Mouse (Mus musculus): ENCODE measurements around the gene Arhgdia. TPM values are rescaled to one million over a fixed set of nuclear protein-coding genes. Genes with fewer than 3 reads are reported as not detected.

Gene Arhgdia
- total RNA-seq, 2 experiments from 2014 or later: 310 to 324 TPM

DNA sequence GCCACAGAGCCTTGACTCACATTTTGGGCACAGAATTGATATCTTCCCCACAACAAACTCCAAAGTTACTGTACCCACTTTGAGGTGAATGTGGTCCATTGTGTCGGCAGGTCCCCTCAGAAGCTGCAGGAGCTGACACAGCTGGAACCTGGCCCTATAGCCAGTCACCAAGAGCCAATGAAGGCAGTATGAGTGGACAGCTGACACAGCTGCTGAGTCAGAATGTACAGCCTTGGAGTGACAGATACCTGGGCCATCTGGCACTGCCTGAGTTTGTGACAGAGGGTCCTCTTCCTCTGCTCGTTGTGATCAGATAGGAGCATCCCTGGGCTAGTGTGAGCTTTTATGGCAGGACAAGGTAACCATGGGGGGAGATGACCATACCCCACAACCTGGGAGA is 26.2 kb downstream of the Arhgdia start:
- DNase-seq (ENCODE audit: low spot score in 2 of 2): no peak

DNA sequence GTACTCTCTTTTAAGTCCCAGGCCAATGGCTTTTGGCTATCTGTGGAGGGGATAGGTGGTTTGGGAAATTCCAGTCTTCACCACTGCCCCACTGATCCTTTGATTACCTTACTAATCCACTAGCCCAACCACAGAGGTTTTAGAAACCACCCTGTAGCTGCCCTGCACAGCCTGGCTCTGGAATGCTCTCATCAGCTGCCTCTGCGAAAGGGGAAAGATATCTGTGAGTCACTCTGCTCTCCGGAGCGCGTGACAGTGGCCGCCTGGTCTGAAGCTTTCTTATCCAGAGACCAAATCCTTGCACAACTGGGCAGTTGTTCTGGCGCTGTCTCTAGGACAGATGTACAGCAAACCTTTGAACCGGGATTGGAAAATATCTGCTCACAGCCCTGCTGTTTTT is 26.6 kb downstream of the Arhgdia start:
- no peak for DNase-seq (ENCODE audit: low spot score in 2 of 2)

DNA sequence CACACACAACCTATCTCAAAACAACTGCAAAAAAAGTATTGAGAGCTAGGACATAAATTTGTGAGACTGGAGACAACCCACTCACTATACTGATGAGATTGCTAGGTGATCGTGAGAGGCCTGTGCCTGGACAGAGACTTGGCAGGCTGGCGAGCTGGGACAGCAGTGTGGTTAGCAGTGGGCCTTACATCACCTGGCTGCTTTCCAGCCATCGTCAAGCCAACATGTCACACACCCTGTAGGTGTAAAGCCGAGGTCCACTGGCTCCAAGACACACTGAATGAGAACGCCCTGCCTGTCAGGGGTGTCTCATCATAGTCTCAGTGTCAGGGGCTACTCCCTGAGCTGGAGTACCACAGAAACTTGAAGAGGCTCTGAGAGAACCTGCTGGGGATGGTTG is 28.7 kb downstream of the Arhgdia start:
- DNase-seq (ENCODE audit: low spot score in 2 of 2): no peak

DNA sequence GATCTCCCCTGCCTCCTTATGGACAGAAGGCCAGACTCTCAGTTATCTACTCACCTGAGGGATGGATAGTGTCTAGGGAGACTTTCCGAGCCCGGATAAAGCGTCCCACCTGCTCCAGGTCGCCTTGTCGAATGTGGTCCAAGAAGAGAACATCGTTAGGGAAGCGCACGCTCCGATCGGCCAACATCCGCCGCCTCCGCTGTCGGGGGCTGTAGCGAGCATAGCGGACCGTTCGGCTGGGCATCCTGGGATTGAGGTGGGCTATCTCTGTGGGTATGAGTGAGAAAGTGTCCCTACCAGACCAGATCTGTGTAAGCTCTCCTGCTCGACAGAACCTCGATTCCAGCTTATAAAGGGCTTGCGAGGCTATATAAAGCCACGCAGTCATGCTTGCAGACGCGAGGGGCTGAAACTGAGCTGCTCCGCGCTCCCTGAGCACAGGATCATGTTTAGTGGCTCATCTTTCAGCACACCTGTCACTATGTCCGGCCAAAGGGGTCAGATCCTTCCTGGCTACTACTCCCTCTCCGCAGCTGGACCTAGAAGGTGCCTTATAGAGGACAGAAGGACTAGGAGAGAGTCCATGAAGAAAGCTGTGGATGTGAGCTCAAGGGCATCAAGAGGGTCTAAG is 30.5 kb downstream of the Arhgdia start, which contains the start of gene Ppp1r27:
Ppp1r27 (minus strand) TSS at position 323 of the 631 bp plus-strand sequence.
- no peak for DNase-seq (ENCODE audit: low spot score in 2 of 2)

DNA sequence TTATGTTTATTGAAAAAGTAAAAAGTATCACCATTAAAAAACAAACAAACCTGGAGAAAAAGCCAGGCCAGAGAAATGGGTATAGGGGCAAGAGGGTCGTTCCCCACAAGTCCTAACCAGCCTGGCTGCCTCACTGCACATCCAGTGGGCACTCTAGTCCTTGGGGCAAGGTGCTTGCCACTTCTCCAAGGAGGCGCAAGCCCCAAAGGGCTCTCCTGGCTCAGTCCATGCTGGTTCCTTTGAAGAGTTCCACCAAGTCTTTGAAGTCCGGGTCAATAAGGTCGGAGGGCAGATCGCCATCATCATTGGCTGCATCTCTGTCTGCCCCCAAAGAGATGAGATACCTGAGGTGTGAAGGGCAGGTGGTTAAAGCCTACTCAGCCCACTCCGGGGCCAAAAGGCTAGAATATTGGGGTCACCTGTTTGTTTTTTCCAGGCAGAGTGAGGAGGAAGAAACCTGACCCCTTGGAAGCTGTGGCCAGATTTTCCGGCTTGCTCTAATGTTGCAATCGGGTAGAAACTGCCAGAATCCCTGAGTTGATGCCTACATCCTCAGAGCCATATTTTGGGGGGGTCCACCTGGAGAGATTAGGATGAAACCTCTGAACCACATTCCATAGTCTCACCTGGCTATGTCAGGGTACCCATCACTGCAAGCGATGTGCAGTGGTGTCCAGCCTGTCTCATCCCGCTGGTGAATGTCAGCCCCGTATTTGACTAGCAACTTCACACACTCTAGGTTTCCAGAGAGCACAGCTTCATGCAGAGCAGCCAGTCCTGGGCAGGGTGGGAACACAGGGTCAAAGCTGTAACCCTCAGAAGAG is 31.2 kb downstream of the Arhgdia start:
- no peak for DNase-seq (ENCODE audit: low spot score in 2 of 2)

DNA sequence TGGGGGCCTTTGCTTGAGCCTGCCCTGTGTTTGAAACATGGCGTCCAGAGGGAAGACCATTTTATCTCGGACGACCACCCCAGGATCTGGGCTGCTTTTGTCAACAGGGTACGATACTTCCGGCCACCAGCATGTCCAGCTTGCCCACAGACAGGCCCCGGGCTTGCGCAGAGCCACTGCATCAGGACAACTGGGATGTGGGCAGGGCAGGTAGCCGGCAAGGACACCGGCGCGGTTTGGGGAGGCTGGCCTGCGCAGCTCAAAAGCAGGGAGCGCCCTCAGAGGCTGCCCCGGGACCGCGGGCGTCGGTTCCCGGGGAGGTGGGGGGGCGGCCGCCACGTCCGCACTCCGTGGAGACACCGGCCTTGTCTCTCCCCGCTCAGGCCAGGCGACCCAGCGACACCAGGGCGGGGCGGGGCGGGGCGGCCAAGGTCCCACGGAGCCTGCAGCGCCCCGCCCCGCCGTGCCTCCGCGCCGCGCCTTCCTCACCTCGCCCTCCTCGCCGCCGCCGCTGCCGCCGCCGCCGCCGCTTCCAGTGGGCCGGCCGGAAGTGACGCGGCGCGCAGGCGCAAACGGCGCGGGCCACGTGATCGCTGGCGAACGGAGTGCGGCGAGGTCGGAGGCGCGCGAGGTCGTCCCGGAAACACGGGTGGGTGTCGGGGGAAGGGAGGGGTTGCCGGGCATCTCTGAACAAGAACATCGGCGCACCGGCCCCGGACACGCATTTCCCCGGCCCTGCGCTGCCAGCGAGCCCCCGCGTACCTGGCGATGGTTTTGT is 32.1 kb downstream of the Arhgdia start, which contains the start of gene Mcrip1:
Mcrip1 (minus strand) TSS at position 560 of the 778 bp plus-strand sequence.
- DNase-seq (ENCODE audit: low spot score in 2 of 2): peak; percentile 95 to 96

DNA sequence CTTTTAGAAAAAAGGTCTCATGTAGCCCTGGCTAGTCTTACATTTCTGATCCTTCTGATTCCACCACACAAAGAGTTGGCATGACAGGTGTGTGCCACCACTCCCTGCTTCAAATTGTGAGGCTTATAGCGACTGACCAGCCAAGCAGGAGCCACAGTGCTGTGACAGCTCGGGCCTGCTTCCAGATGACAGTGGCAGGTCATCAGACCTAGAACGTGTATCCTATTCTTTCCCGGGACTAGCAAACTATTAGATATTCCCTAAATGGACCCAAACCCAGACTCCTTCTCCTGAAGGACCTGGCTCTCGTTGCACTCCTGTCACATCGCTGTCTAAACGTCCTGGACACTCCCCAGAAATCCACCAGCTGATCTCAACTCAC is 32.6 kb downstream of the Arhgdia start:
- no peak for DNase-seq (ENCODE audit: low spot score in 2 of 2)

DNA sequence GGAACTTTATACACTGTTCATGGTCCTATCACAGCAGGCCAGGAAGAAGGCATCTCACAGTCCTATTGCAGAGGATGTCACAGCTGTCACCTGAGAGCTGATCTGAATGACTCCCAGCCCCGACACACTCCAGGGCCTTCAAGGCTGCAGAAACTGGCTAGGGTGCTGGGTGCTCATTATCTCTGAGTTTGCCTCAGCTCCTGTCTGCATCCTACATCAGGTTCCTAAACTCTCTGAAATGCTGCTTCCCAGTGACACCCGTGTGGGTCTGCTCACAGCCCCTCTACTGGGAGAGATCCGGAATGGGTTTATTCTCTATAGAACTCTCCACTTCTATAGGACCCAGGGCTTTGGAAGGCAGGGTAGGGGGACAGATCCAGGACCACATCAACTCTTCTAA is 33.2 kb downstream of the Arhgdia start:
- no peak for DNase-seq (ENCODE audit: low spot score in 2 of 2)

DNA sequence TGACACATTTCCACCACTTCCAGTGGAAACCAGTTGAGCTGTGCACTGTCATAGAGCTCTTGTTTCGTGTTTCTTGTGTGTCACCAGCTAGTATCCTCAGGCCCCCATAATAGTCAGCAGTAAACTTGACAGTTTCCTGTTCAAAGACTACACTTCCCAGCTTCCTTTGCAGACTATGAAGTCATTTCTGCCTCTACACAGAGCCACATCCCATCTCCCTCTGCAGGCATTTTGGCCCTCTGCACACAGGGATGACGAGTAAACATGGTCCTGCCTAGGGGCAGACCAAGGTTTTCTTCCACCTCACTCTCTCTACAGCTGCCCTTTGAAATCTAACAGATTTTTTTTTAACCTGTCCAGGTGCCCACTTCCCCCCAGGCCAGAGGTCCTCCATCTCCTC is 34.0 kb downstream of the Arhgdia start:
- DNase-seq (ENCODE audit: low spot score in 2 of 2): no peak

DNA sequence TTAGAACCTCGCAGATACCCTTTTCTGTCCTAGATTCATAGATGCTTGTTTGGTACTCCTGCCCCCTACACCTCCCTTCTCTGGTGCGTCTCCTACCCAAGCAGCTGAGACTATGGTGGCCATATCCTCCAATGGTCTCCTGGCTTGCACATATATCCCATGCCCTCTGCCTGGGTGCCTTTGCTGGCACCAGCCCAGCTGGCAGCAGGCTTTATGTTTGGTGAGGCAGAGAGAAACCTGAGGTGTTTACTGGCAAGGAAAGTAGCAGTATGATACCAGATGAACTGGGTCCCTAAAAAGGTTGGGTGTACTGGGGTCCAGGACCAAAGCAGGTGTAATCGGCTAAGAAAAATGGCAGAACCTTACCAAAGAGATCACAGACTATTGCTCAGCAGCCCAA is 35.5 kb downstream of the Arhgdia start:
- no peak for DNase-seq (ENCODE audit: low spot score in 2 of 2)

DNA sequence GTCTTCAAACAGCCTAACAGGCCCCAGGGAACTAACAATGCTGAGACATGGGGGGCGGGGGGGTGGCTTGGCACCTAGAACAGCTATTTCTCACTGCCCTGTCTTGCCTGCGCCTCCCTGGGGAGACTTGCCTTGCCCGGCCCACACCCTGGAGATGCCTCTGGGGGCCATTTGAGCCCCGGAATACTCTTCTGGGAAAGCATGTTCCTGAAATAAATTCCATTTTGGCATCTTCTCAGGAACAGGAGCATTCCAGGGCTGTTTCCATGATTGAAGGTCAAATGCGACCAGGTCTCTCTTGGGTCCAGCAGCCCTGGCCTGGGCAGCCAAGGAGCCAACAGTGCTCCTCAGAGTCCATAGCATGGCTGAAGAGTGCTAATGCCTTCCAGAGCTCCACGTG is 39.0 kb downstream of the Arhgdia start:
- no peak for DNase-seq (ENCODE audit: low spot score in 2 of 2)

DNA sequence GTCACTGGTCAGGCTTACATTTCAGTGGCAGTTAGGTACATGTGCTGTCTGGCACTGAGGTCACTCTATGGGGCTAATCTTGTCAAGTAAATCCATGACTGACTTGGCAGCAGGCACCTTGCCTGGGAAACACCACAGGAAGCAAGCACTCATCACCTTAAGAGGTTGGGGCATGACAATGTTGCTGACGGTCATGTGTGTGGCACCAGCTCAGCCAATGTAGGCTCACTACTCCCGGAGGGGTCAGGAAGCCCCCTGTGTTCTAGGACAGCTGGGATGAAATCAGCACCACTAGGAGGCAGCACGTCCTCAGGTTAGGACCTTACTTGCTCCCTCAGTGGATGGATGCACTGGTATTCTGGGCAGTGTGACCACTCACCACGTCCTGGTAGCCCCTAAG is 39.5 kb downstream of the Arhgdia start:
- no peak for DNase-seq (ENCODE audit: low spot score in 2 of 2)

DNA sequence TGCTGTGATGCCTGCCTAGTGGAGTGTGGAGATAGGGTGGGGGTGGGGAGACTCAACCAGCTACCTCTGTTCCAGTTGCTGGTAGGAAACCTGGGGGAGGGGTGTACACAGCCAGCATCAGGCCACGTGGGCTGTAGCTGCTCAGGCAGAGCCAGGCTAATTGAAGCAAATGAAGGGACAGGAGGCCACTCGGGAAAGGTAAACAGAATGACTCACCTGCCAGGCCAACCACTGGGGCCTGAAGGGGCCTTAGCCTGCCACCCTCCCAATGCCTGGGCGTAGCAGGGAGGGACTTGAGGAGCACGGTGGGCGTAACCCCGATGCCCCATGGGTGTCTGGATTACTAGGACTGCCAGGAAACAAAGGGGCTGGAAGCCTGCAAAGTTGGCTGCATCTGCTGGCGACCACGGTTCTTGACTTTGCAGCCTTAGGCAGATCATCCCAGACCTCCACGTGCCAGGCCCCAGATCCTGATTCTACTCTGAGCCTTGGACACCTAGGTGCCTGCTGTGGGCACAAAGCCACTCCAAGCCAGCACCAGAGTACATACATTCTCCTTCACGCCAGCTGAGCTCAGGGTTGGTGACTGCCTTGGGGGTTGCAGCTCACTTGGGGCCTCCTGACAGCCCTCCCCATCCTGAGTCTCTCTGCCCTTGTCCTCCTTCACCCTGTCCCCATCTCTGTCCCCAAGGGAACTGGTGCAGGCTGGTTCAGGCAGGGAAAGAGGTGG is 42.0 kb downstream of the Arhgdia start:
- DNase-seq (ENCODE audit: low spot score in 2 of 2): no peak

DNA sequence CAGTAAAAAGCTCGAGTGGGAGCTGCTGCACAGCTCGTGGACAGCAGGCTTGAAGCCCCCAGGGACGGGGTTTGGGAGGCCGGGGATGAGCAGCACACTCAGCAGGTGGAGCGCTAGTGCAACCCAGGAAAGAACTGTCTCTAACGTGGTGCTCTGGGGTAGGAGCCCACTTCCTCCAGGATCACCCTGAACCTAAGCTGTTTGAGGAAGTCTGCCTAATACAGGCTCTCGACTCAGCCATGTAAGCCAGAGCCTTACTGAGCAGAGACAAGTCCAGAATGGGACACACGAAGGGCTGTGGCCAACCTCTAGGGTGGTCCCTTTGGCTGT is 42.5 kb downstream of the Arhgdia start:
- DNase-seq (ENCODE audit: low spot score in 2 of 2): no peak

DNA sequence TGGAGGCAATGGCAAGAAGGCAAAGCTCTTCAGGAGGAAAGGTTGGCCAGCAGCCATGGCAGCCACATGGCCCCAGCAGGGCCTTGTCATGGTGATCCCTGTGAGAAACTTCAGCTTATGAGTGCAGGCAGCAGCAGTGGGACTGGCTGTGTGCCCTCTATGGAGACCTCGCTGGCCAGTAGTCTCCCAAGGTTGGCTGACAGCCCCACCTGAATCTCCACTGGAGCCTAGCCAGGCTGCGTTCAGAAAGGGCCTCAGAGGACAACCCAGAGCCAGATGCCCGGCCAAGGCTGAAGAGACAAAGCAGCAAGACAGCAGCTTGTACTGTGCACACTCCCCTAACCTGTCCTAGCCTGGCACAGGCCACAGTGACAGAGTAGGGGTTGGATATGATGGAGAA is 42.9 kb downstream of the Arhgdia start:
- no peak for DNase-seq (ENCODE audit: low spot score in 2 of 2)

DNA sequence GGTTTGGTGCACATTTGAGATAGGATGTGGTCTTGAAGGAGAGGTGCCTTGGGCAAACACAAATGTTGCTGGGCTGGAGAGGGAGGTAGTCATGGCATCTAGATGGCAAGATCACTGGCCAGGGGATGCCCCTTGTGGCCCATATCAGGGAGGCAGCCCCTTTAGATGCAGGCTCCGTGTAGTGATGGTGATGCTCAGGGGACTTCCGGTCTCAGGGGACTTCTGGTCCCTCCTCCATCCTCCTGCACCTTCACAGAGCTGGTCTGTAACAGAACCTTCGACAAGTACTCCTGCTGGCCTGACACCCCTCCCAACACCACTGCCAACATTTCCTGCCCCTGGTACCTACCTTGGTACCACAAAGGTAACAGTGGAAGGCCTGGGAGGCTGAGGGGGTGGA is 45.6 kb downstream of the Arhgdia start:
- DNase-seq (ENCODE audit: low spot score in 2 of 2): no peak

DNA sequence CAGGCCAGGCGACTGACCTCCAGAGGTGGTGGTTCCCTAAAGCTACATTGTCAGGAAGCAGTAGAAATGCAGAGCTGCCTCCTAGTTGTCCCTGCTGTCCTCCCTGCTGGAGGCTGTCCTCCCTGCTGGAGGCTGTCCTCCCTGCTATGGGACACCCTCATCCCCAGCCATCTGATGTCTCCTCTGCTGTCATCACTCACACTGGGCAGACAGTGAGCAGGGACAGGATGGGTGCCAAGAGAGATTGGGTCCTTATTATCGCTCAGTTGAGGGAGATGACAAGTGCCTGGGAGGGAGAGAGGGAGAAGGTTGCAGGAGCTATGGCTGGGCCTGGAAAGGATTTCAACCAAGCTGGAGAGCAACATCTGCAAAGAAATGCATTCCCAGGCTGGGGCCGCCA is 46.3 kb downstream of the Arhgdia start:
- no peak for DNase-seq (ENCODE audit: low spot score in 2 of 2)

DNA sequence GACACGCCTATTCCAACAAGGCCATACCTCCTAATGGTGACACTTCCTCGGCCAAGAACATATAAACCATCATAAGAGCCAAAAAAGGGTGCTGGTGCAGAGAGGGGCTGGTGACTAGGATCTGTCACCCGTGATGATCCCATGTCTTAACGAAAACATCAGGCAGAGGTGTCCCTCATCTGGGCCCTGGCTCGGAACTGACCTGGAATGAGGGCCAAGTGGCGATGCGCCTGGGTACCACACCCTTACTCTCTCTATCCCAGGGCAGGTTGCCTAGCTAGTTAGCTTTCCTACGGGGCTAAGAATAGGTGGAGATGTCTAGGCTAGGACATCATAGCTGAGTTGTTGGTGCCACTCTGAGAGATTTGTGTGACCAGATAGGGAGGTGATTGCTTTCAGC is 47.3 kb downstream of the Arhgdia start:
- no peak for DNase-seq (ENCODE audit: low spot score in 2 of 2)

DNA sequence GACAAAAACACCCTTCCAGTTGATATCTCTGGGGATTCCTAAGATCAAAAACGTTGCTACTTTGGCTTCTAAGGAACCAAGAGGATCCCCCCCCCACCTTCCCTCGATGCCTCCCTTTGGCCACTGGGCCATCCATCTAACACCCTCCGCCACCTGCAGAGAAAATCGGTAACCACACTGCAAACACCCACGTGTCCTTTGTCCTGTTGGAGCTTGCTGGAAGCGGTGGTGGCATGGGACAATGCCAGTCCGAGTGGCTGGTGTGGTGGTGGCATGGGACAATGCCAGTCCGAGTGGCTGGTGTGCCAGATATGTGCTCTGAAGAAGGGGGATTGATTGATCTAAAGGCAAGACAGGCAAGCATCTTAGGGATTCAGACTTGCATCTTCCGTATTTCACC is 49.8 kb downstream of the Arhgdia start:
- no peak for DNase-seq (ENCODE audit: low spot score in 2 of 2)

DNA sequence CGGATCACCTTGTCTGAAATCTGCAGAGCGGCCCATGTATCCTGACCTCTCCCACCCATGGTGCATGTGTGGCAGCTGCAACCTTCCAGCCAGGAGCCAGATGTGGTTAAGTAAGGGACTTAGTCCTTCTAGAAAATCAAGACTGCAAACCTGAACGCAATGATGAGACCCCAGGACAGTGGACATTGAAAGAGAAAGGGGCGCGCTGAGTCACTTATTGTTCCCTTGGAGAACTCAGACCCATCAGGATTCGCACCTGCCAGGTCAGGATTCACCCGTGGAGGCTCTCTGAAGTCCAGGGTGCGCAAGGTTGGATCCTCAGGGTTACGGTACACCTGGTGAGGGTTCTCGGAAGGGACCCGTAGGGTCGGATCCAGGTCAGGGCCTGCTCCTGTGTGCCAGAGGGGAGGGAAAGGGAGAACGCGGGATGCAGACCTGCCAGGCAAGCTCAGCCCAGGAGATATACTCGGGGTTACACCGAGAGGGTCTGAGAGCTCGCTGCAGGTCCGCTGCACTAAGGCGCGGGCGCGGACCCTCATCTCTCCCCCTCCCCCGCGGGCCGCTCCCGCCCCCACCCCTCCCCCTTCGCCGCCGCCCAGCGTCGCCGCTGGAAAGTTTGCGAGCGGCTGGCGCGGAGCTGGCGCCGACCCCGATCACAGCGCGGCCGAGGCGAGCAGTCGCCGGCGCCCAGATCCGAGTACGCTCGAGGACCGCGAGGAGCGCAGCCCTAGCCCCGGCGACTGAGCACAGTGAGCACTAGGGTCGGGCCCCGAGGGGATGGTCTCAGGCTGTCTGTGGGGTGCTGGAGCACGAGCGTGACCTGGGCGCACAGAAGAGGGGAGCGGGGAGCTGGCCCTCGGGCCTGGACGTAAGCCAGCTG is 51.1 kb downstream of the Arhgdia start, which contains the start of gene Gcgr:
Gcgr (plus strand) TSS at position 615 of the 880 bp plus-strand sequence.
- DNase-seq (ENCODE audit: low spot score in 2 of 2): no peak
